Mouse (Mus musculus) liver, adult 2 months (tissue): ENCODE measurements around the gene Gm5737. TPM values are rescaled to one million over a fixed set of nuclear protein-coding genes. Genes with fewer than 3 reads are reported as not detected.

Experiments used
- DNase-seq: peaks from one replicate; pipeline ENCODE4 v3.0.0-alpha.2; 2011; ENCODE audit warnings: low read depth, low spot score; ENCODE audit errors: extremely low read depth
- H3K27ac ChIP-seq: fragments of 200-500 bp; replicated peaks from 2 replicates; pipeline ENCODE4 v1.5.1; 2012; ENCODE audit warnings: low read depth, mild to moderate bottlenecking, control low read depth, inconsistent platforms, low read length; ENCODE audit not compliant: insufficient read depth
- H3K27me3 ChIP-seq: fragments of 200-500 bp; 2 replicates; pipeline ENCODE4 v1.6.1; 2012; ENCODE audit warnings: mild to moderate bottlenecking, moderate library complexity, low read length, inconsistent platforms; ENCODE audit not compliant: control insufficient read depth, insufficient read depth
- H3K36me3 ChIP-seq: fragments of 200-500 bp; 2 replicates; pipeline ENCODE4 v1.6.1; 2012; ENCODE audit warnings: low read length, inconsistent platforms; ENCODE audit not compliant: control insufficient read depth, insufficient read depth
- H3K4me1 ChIP-seq: fragments of 200-500 bp; 2 replicates; pipeline ENCODE4 v1.6.1; 2011; ENCODE audit warnings: low read length; ENCODE audit not compliant: control insufficient read depth, insufficient read depth
- H3K4me3 ChIP-seq: fragments of 200-500 bp; 2 replicates; pipeline ENCODE4 v1.5.1; 2011; ENCODE audit warnings: low read depth, mild to moderate bottlenecking, control low read depth, low read length, moderate library complexity; ENCODE audit not compliant: insufficient read depth
- H3K79me2 ChIP-seq: fragments of 200-500 bp; 2 replicates; pipeline ENCODE4 v1.6.1; 2012; ENCODE audit warnings: inconsistent platforms, mild to moderate bottlenecking, low read length, moderate library complexity; ENCODE audit not compliant: control insufficient read depth, insufficient read depth
- H3K9ac ChIP-seq: fragments of 200-500 bp; 2 replicates; pipeline ENCODE4 v1.6.1; 2012; ENCODE audit warnings: low read depth, mild to moderate bottlenecking, control low read depth, inconsistent platforms, low read length
- CTCF ChIP-seq: fragments of 200-500 bp; IDR thresholded peaks from 2 replicates; pipeline ENCODE4 v1.5.1; 2011; ENCODE audit warnings: low read depth, low read length, control low read depth
- POLR2A ChIP-seq: fragments of 200-500 bp; IDR thresholded peaks from 2 replicates; pipeline ENCODE4 v1.6.1; 2011; ENCODE audit warnings: low read length, control low read depth; ENCODE audit not compliant: insufficient read depth; ENCODE audit errors: extremely low read depth
- WGBS: fragments of 180-500 bp; shearing (Covaris S2); methylation state at CpG from one replicate; pipeline ENCODE4 v1.1.7; 2018; 5-methylcytosine and 5-hydroxymethylcytosine counted together
- polyA plus RNA-seq: library from polyadenylated mRNA; depleted of rRNA; stranded (reverse); fragments of >200 nt; gene quantifications from 2 replicates; pipeline ENCODE4 v1.2.3, GENCODE M21; 2012; rRNA removed
- total RNA-seq: library from RNA; depleted of rRNA; stranded (reverse); fragments of >200 nt; gene quantifications from 2 replicates; pipeline ENCODE4 v1.2.3, GENCODE M21; 2014; rRNA removed

Gene Gm5737
- total and polyA plus RNA-seq, 2 experiments, result not detected

- Histone ChIP-seq H3K9ac (no peak overlapping the region), H3K4me3 (no peak overlapping the region), H3K4me1 (no peaks in the 10 kb centered on the region; the same call in 1 of the 2 replicates), H3K79me2 (0 out of 2 replicates have a peak, but pooled peaks cover 2% of the 10 kb centered on the region), H3K27me3 (no peaks in the 10 kb centered on the region), H3K27ac (no peak overlapping the region), H3K36me3 (no peaks in the 10 kb centered on the region)
- 94% methylated on average over 3 of the region's 3 CpGs for WGBS
- no peak for DNase-seq
- no peak for TF ChIP-seq CTCF
- no peak for TF ChIP-seq POLR2A
Observed at GRCm38 (mm10) chr7:120874021-120874420, 61.9 kb downstream of the Gm5737 start.

GRCm38 (mm10) chr7:120874764-120875539, 62.8 kb downstream of the Gm5737 start:
- no peak overlapping the region for H3K27ac ChIP-seq
- no peaks in the 10 kb centered on the region for H3K27me3 ChIP-seq
- no peak overlapping the region for H3K9ac ChIP-seq
- no peaks in the 10 kb centered on the region for H3K36me3 ChIP-seq
- TF ChIP-seq POLR2A, result no peak
- TF ChIP-seq CTCF, result no peak
- WGBS, result 81% methylated on average over 7 of the region's 7 CpGs
- no peak overlapping the region for H3K4me3 ChIP-seq
- no peaks in the 10 kb centered on the region for H3K4me1 ChIP-seq
- no peaks in the 10 kb centered on the region for H3K79me2 ChIP-seq
- DNase-seq, result no peak

- Histone ChIP-seq H3K79me2 (no peaks in the 10 kb centered on the region), H3K36me3 (no peaks in the 10 kb centered on the region), H3K4me3 (no peak overlapping the region), H3K9ac (no peak overlapping the region), H3K4me1 (no peaks in the 10 kb centered on the region), H3K27me3 (no peaks in the 10 kb centered on the region), H3K27ac (no peak overlapping the region)
- TF ChIP-seq CTCF, result no peak
- TF ChIP-seq POLR2A, result no peak
- DNase-seq, result no peak
- 86% methylated on average over 3 of the region's 3 CpGs for WGBS
Observed at GRCm38 (mm10) chr7:120875540-120876388, 63.6 kb downstream of the Gm5737 start.

GRCm38 (mm10) chr7:120878271-120878670, 66.1 kb downstream of the Gm5737 start:
- no peak for DNase-seq
- 91% methylated on average over 6 of the region's 6 CpGs for WGBS
- Histone ChIP-seq H3K4me1 (no peaks in the 10 kb centered on the region), H3K27me3 (no peaks in the 10 kb centered on the region), H3K9ac (no peak overlapping the region), H3K36me3 (no peaks in the 10 kb centered on the region), H3K27ac (no peak overlapping the region), H3K79me2 (no peaks in the 10 kb centered on the region), H3K4me3 (no peak overlapping the region)
- TF ChIP-seq POLR2A (no peak), CTCF (no peak)

GRCm38 (mm10) chr7:120879972-120880371, 67.8 kb downstream of the Gm5737 start:
- DNase-seq, result no peak
- H3K9ac ChIP-seq, result no peak overlapping the region
- TF ChIP-seq CTCF (no peak), POLR2A (no peak)
- 95% methylated on average over 3 of the region's 3 CpGs for WGBS
- no peaks in the 10 kb centered on the region for H3K27me3 ChIP-seq
- no peak overlapping the region for H3K4me3 ChIP-seq
- no peaks in the 10 kb centered on the region for H3K79me2 ChIP-seq
- no peak overlapping the region for H3K27ac ChIP-seq
- no peaks in the 10 kb centered on the region for H3K4me1 ChIP-seq
- H3K36me3 ChIP-seq, result no peaks in the 10 kb centered on the region

GRCm38 (mm10) chr7:120880770-120881169, 68.6 kb downstream of the Gm5737 start:
- no peak overlapping the region for H3K27ac ChIP-seq
- H3K4me3 ChIP-seq, result no peak overlapping the region
- no peak for DNase-seq
- TF ChIP-seq POLR2A (no peak), CTCF (no peak)
- no peaks in the 10 kb centered on the region for H3K79me2 ChIP-seq
- H3K27me3 ChIP-seq, result no peaks in the 10 kb centered on the region
- no peak overlapping the region for H3K9ac ChIP-seq
- H3K36me3 ChIP-seq, result 0 out of 2 replicates have a peak, but pooled peaks cover 2% of the 10 kb centered on the region
- WGBS, result 98% methylated on average over 4 of the region's 4 CpGs
- H3K4me1 ChIP-seq, result no peaks in the 10 kb centered on the region

Other genes with a start within 250 kb of the Gm5737 start
- 275 and 293 TPM in 2 replicates for gene Uqcrc2, start 177.2 kb upstream of the Gm5737 start, total RNA-seq
- 89.6 and 90.8 TPM in 2 replicates for gene Uqcrc2, start 177.2 kb upstream of the Gm5737 start, polyA plus RNA-seq
- not detected in 2 replicates for gene Pdzd9, start 142.0 kb upstream of the Gm5737 start, total RNA-seq
- gene Pdzd9, start 142.0 kb upstream of the Gm5737 start, polyA plus RNA-seq, result not detected in 2 replicates
- 9.7 and 13.6 TPM in 2 replicates for gene Mosmo, start 134.7 kb upstream of the Gm5737 start, total RNA-seq
- 15.9 and 16.2 TPM in 2 replicates for gene Mosmo, start 134.7 kb upstream of the Gm5737 start, polyA plus RNA-seq
- under 0.01 TPM in 1 of 2 replicates, not detected in the other for gene Vwa3a, start 73.0 kb upstream of the Gm5737 start, total RNA-seq
- gene Vwa3a, start 73.0 kb upstream of the Gm5737 start, polyA plus RNA-seq, result not detected in 2 replicates
- 6.5 and 8.3 TPM in 2 replicates for gene Eef2k, start 30.5 kb downstream of the Gm5737 start, total RNA-seq
- 6.4 and 7.4 TPM in 2 replicates for gene Eef2k, start 30.5 kb downstream of the Gm5737 start, polyA plus RNA-seq
- 4.7 and 6.7 TPM in 2 replicates for gene Polr3e, start 105.4 kb downstream of the Gm5737 start, total RNA-seq
- 6.6 and 8.7 TPM in 2 replicates for gene Polr3e, start 105.4 kb downstream of the Gm5737 start, polyA plus RNA-seq
- 0.74 and 0.87 TPM in 2 replicates for gene Cdr2, start 169.9 kb downstream of the Gm5737 start, total RNA-seq
- gene Cdr2, start 169.9 kb downstream of the Gm5737 start, polyA plus RNA-seq, result 0.45 and 0.49 TPM in 2 replicates
- not detected in 2 replicates for gene Mfsd13b, start 170.1 kb downstream of the Gm5737 start, total RNA-seq
- gene Mfsd13b, start 170.1 kb downstream of the Gm5737 start, polyA plus RNA-seq, result not detected in 2 replicates
- 37.9 and 41.4 TPM in 2 replicates for gene Mettl9, start 222.1 kb downstream of the Gm5737 start, total RNA-seq
- 13.8 and 18.8 TPM in 2 replicates for gene Mettl9, start 222.1 kb downstream of the Gm5737 start, polyA plus RNA-seq